Mouse (Mus musculus): Measurements from ENCODE around the gene Cdk7. TPM values are rescaled to one million over a fixed set of nuclear protein-coding genes. Genes with fewer than 3 reads are reported as not detected.
"Not testable (repeated sequence)": the region's sequence is repeated elsewhere in the genome, so short reads cannot be mapped to it uniquely, and the experiment has no call there.

The Cdk7 gene
- total RNA-seq, 2 experiments from 2014 or later: 5.0 to 13.5 TPM

- not testable (repeated sequence) for ATAC-seq (replicated peaks; ENCODE audit: low FRiP score, poor library complexity, severe bottlenecking)
Observed at GRCm38 (mm10) chr13:100728530-100728929, 2.2 kb downstream of the Cdk7 start.

GRCm38 (mm10) chr13:100728086-100728485 is 2.7 kb downstream of the Cdk7 start:
- no peak for ATAC-seq (replicated peaks; ENCODE audit: low FRiP score, poor library complexity, severe bottlenecking)

- no peak for ATAC-seq (replicated peaks; ENCODE audit: low FRiP score, poor library complexity, severe bottlenecking)
Observed at GRCm38 (mm10) chr13:100725194-100725593, 5.5 kb downstream of the Cdk7 start.

- ATAC-seq (replicated peaks; ENCODE audit: low FRiP score, poor library complexity, severe bottlenecking): no peak
Observed at GRCm38 (mm10) chr13:100724051-100724754, 6.5 kb downstream of the Cdk7 start.

GRCm38 (mm10) chr13:100721656-100722055 is 9.1 kb downstream of the Cdk7 start:
- no peak for ATAC-seq (replicated peaks; ENCODE audit: low FRiP score, poor library complexity, severe bottlenecking)

GRCm38 (mm10) chr13:100715467-100715866 is 15.3 kb downstream of the Cdk7 start:
- no peak for ATAC-seq (replicated peaks; ENCODE audit: low FRiP score, poor library complexity, severe bottlenecking)

GRCm38 (mm10) chr13:100706206-100706605 is 24.5 kb downstream of the Cdk7 start:
- ATAC-seq (replicated peaks; ENCODE audit: low FRiP score, poor library complexity, severe bottlenecking): no peak

- ATAC-seq (replicated peaks; ENCODE audit: low FRiP score, poor library complexity, severe bottlenecking): no peak
Observed at GRCm38 (mm10) chr13:100703468-100703867, 27.3 kb downstream of the Cdk7 start.

- no peak for ATAC-seq (replicated peaks; ENCODE audit: low FRiP score, poor library complexity, severe bottlenecking)
Observed at GRCm38 (mm10) chr13:100698866-100699265, 31.9 kb downstream of the Cdk7 start.

GRCm38 (mm10) chr13:100697541-100697940 is 33.2 kb downstream of the Cdk7 start:
- no peak for ATAC-seq (replicated peaks; ENCODE audit: low FRiP score, poor library complexity, severe bottlenecking)

GRCm38 (mm10) chr13:100687513-100687912 is 43.2 kb downstream of the Cdk7 start:
- no peak for ATAC-seq (replicated peaks; ENCODE audit: low FRiP score, poor library complexity, severe bottlenecking)

GRCm38 (mm10) chr13:100684355-100684754 is 46.4 kb downstream of the Cdk7 start:
- ATAC-seq (replicated peaks; ENCODE audit: low FRiP score, poor library complexity, severe bottlenecking): peak; percentile 76

- ATAC-seq (replicated peaks; ENCODE audit: low FRiP score, poor library complexity, severe bottlenecking): no peak
Observed at GRCm38 (mm10) chr13:100682837-100683236, 47.9 kb downstream of the Cdk7 start.

- ATAC-seq (replicated peaks; ENCODE audit: low FRiP score, poor library complexity, severe bottlenecking): no peak
Observed at GRCm38 (mm10) chr13:100681615-100682014, 49.1 kb downstream of the Cdk7 start.

- no peak for ATAC-seq (replicated peaks; ENCODE audit: low FRiP score, poor library complexity, severe bottlenecking)
Observed at GRCm38 (mm10) chr13:100675936-100676635, 54.7 kb downstream of the Cdk7 start.

- no peak for ATAC-seq (replicated peaks; ENCODE audit: low FRiP score, poor library complexity, severe bottlenecking)
Observed at GRCm38 (mm10) chr13:100670181-100670741, 60.5 kb downstream of the Cdk7 start.

- ATAC-seq (replicated peaks; ENCODE audit: low FRiP score, poor library complexity, severe bottlenecking): no peak
Observed at GRCm38 (mm10) chr13:100669291-100670022, 61.3 kb downstream of the Cdk7 start, which contains the start of gene Ccdc125. Gene Ccdc125, plus strand, starts transcription at chr13:100669717.

- peak; percentile 68 for ATAC-seq (replicated peaks; ENCODE audit: low FRiP score, poor library complexity, severe bottlenecking)
Observed at GRCm38 (mm10) chr13:100659864-100660456, 70.8 kb downstream of the Cdk7 start.

GRCm38 (mm10) chr13:100658091-100658490 is 72.6 kb downstream of the Cdk7 start:
- no peak for ATAC-seq (replicated peaks; ENCODE audit: low FRiP score, poor library complexity, severe bottlenecking)
